Mouse (Mus musculus) mouse embryonic stem cell (cell line): ENCODE data around the gene Gm20820.
"Not testable (repeated sequence)": the region's sequence is repeated elsewhere in the genome, so short reads cannot be mapped to it uniquely, and the experiment has no call there.

Experiments
- in situ Hi-C, 2 experiments: fragments of 300-500 bp; cut with MboI; formaldehyde crosslinking; loops; 1 replicate in 1 of 2; 3 replicates in 1 of 2; pipeline ENCODE4 v1.14.3; 2019 to 2020; ENCODE audit warnings: low sequenced_read_pairs in 2 of 2, low pct_unique_long_range_greater_than_20kb in 1 of 2, mixed read lengths in 1 of 2; ENCODE audit not compliant: unreplicated experiment in 1 of 2

Gene Gm20820

DNA sequence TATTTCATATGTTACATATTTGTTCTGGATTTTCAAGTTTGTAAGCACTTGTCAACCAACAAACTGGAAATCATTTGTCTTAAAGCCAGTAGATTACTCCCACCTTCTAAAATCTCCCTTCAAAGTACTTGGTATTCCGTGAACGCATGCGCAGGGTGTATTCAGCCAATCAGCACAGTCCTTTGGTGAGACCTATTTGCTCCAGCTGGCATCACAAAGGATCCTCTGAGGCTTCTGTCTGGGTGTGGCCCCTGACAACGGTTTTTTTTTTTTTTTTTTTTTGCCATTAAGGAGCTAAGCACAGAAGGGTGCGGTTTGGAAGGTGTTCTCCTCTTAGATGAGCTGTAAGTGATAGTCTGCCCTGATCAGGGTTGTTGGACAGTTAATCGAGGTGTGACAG, at the start of gene Gm20820:
Gene Gm20820 (plus strand): TSS at position 301 of the 400 bp plus-strand sequence.
- in situ Hi-C loops: not testable (repeated sequence)
